In the genomic region with DNA sequence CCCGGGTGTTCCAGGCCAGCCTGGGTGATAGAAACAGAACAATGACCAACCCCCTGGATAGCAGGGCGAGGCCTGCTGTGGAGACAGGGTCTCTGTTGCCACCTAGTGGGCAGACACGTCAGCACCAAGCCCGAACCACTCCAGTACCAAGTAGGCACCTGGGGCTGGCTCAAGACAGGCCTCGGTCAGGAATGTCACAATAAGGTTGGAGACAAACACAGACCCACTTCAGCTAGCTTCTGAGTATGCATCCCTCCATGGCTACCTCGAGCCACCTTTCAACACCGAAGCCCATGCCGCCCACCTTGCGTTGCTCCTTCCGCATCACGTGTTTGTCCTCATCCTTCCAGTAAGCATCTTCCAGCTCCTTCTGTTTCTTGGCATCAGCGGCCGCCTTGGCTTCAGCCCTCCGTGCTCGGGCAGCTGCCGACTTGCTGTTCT, we compare ENCODE assay signal across 8 mouse cellular contexts. TPM values are rescaled to one million over a fixed set of nuclear protein-coding genes. Genes with fewer than 3 reads are reported as not detected.
DNase-seq lines count a peak whose midpoint lies in the region; ATAC-seq and TF ChIP-seq lines count a peak whose summit lies in the region.

No protein-coding gene starts in this region.

- DNase-seq in B cell, adult 2 months, result peak; percentile 81
- peak; percentile 86 for DNase-seq in adrenal gland, postnatal 14 days
- peak; percentile 73 to 75 for DNase-seq in heart, adult 9 months (ENCODE audit: low spot score in 2 of 2)
- DNase-seq in liver, embryonic 11.5 days (ENCODE audit: low spot score), result no peak
- peak; percentile 91 for DNase-seq in splenic B cell, adult 2 months (ENCODE audit: low read depth, low spot score)

- no peak for ATAC-seq in embryonic facial prominence, embryonic 13.5 days (ENCODE audit: insufficient number of reproducible peaks, insufficient read depth, low FRiP score, low TSS enrichment, low read depth)
- ATAC-seq in kidney, embryonic 16.5 days (ENCODE audit: low FRiP score, low TSS enrichment), result peak; percentile 6; the same call in 1 of the 2 replicates
- 0 out of 2 replicates have a peak, but pooled peaks have one; percentile 18 for ATAC-seq in liver, embryonic 11.5 days (replicated peaks; ENCODE audit: low FRiP score)

- peak overlapping the region; percentile 51; the same call in 1 of the 2 replicates for H3K9ac ChIP-seq in embryonic facial prominence, embryonic 13.5 days
- H3K9ac ChIP-seq in kidney, embryonic 16.5 days (replicated peaks; ENCODE audit: low read length), result no peak overlapping the region
- no peak overlapping the region for H3K9ac ChIP-seq in liver, embryonic 11.5 days (ENCODE audit: low read depth, low read length)

- no peak overlapping the region for H3ac ChIP-seq in myocyte (ENCODE audit: control insufficient read depth, insufficient read length)

- H3K4me1 ChIP-seq in embryonic facial prominence, embryonic 13.5 days, result peaks cover 41% of the 10 kb centered on the region
- peaks cover 32% of the 10 kb centered on the region for H3K4me1 ChIP-seq in kidney, embryonic 16.5 days (ENCODE audit: insufficient read depth, low read length)
- H3K4me1 ChIP-seq in liver, embryonic 11.5 days (replicated peaks; ENCODE audit: control insufficient read depth, insufficient read depth, low read length), result peaks cover 32% of the 10 kb centered on the region

- H3K27ac ChIP-seq in embryonic facial prominence, embryonic 13.5 days, result no peak overlapping the region
- no peak overlapping the region for H3K27ac ChIP-seq in kidney, embryonic 16.5 days (ENCODE audit: low read length)
- no peak overlapping the region for H3K27ac ChIP-seq in liver, embryonic 11.5 days (ENCODE audit: low read depth, low read length)

- H3K27me3 ChIP-seq in embryonic facial prominence, embryonic 13.5 days, result no peaks in the 10 kb centered on the region
- 0 out of 2 replicates have a peak, but pooled peaks cover 3% of the 10 kb centered on the region for H3K27me3 ChIP-seq in kidney, embryonic 16.5 days (ENCODE audit: insufficient read depth, low read length)
- peaks cover 5% of the 10 kb centered on the region for H3K27me3 ChIP-seq in liver, embryonic 11.5 days (replicated peaks; ENCODE audit: control insufficient read depth, insufficient read depth, low read length)
- H3K27me3 ChIP-seq in myocyte (ENCODE audit: control insufficient read depth, insufficient read depth, insufficient read length), result no peaks in the 10 kb centered on the region
- H3K27me3 ChIP-seq in splenic B cell, adult 2 months (ENCODE audit: control insufficient read depth, insufficient read depth, low read length, poor library complexity, severe bottlenecking), result no peaks in the 10 kb centered on the region

- TF ChIP-seq POLR2A in myocyte (IDR thresholded peaks at IDR 0.05; ENCODE audit: insufficient read length, low read depth), result no peak

- H3K36me3 ChIP-seq in embryonic facial prominence, embryonic 13.5 days, result peaks cover 8% of the 10 kb centered on the region
- H3K36me3 ChIP-seq in kidney, embryonic 16.5 days (ENCODE audit: insufficient read depth, low read length), result no peaks in the 10 kb centered on the region
- no peaks in the 10 kb centered on the region; the same call in 1 of the 2 replicates for H3K36me3 ChIP-seq in liver, embryonic 11.5 days (ENCODE audit: control insufficient read depth, insufficient read depth, low read length)
- H3K36me3 ChIP-seq in myocyte (ENCODE audit: control insufficient read depth, insufficient read depth), result no peaks in the 10 kb centered on the region
- no peaks in the 10 kb centered on the region for H3K36me3 ChIP-seq in splenic B cell, adult 2 months (ENCODE audit: control insufficient read depth, insufficient read depth, low read length, poor library complexity, severe bottlenecking)

- 46% methylated on average over 16 of the region's 16 CpGs for WGBS in embryonic facial prominence, embryonic 13.5 days
- 46% methylated on average over 16 of the region's 16 CpGs for WGBS in kidney, embryonic 16.5 days
- WGBS in liver, embryonic 11.5 days, result 47% methylated on average over 16 of the region's 16 CpGs

- H3K4me2 ChIP-seq in embryonic facial prominence, embryonic 13.5 days, result peak overlapping the region; percentile 57; the same call in 1 of the 2 replicates
- no peak overlapping the region for H3K4me2 ChIP-seq in kidney, embryonic 16.5 days (replicated peaks; ENCODE audit: low read depth, low read length)
- peak overlapping the region; percentile 1; the same call in 1 of the 2 replicates for H3K4me2 ChIP-seq in liver, embryonic 11.5 days
- H3K4me2 ChIP-seq in myocyte (ENCODE audit: low read depth), result no peak overlapping the region

- peaks cover 6% of the 10 kb centered on the region for H3K79me2 ChIP-seq in myocyte (ENCODE audit: control insufficient read depth, insufficient read depth)

- no peak overlapping the region for H3K4me3 ChIP-seq in embryonic facial prominence, embryonic 13.5 days
- no peak overlapping the region for H3K4me3 ChIP-seq in kidney, embryonic 16.5 days (ENCODE audit: low read length)
- H3K4me3 ChIP-seq in liver, embryonic 11.5 days (ENCODE audit: low read depth, low read length), result no peak overlapping the region
- no peak overlapping the region for H3K4me3 ChIP-seq in myocyte

- H3K9me3 ChIP-seq in embryonic facial prominence, embryonic 13.5 days, result no peaks in the 10 kb centered on the region
- no peaks in the 10 kb centered on the region for H3K9me3 ChIP-seq in kidney, embryonic 16.5 days (ENCODE audit: low read length)
- no peaks in the 10 kb centered on the region for H3K9me3 ChIP-seq in liver, embryonic 11.5 days (ENCODE audit: control insufficient read depth, low read length)

TF ChIP-seq in myocyte, 11 proteins besides CTCF, POLR2A, EP300 and RAD21:
- no peak for TF ChIP-seq POLR2AphosphoS2 (IDR thresholded peaks at IDR 0.05; ENCODE audit: insufficient read length, low read depth)
- TF ChIP-seq SRF (IDR thresholded peaks at IDR 0.05; ENCODE audit: control insufficient read depth, insufficient read length, low read depth), result peak; percentile 14
TF ChIP-seq in myocyte: peak in this region for 1.

RNA-seq across cellular contexts. Expression of a gene that starts 4.1 kb away (rescaled TPM):
- 52.2 and 52.9 TPM in 2 replicates for total RNA-seq in adrenal gland, postnatal 14 days (2021)
- 108 and 124 TPM in 2 replicates for polyA plus RNA-seq in embryonic facial prominence, embryonic 13.5 days (2015; fragmentation: Nextera tagmentation; extraction: Ambion mirVana)
- 114 and 119 TPM in 2 replicates for polyA plus RNA-seq in kidney, embryonic 16.5 days (2015; fragmentation: Nextera tagmentation; extraction: Ambion mirVana)
- polyA plus RNA-seq in liver, embryonic 11.5 days (2014; fragmentation: Nextera tagmentation; extraction: Ambion mirVana), result 110 and 112 TPM in 2 replicates
- 141 TPM for polyA plus RNA-seq in myocyte (2012; fragmentation: generic; extraction: Trizol)

RNA-seq across cellular contexts. Expression of a gene that starts 6.6 kb away (rescaled TPM):
- total RNA-seq in adrenal gland, postnatal 14 days (2021), result 2.9 and 3.8 TPM in 2 replicates
- 3.2 and 5.3 TPM in 2 replicates for polyA plus RNA-seq in embryonic facial prominence, embryonic 13.5 days (2015; fragmentation: Nextera tagmentation; extraction: Ambion mirVana)
- 2.9 and 4.9 TPM in 2 replicates for polyA plus RNA-seq in kidney, embryonic 16.5 days (2015; fragmentation: Nextera tagmentation; extraction: Ambion mirVana)
- 0.47 and 0.73 TPM in 2 replicates for polyA plus RNA-seq in liver, embryonic 11.5 days (2014; fragmentation: Nextera tagmentation; extraction: Ambion mirVana)
- polyA plus RNA-seq in myocyte (2012; fragmentation: generic; extraction: Trizol), result 11.9 TPM

RNA-seq across cellular contexts. Expression of a gene that starts 22.9 kb away (rescaled TPM):
- total RNA-seq in adrenal gland, postnatal 14 days (2021), result 0.30 TPM in 1 of 2 replicates, not detected in the other
- polyA plus RNA-seq in embryonic facial prominence, embryonic 13.5 days (2015; fragmentation: Nextera tagmentation; extraction: Ambion mirVana), result 0.18 and 0.32 TPM in 2 replicates
- polyA plus RNA-seq in kidney, embryonic 16.5 days (2015; fragmentation: Nextera tagmentation; extraction: Ambion mirVana), result 0.22 and 0.28 TPM in 2 replicates
- 0.18 and 0.34 TPM in 2 replicates for polyA plus RNA-seq in liver, embryonic 11.5 days (2014; fragmentation: Nextera tagmentation; extraction: Ambion mirVana)
- polyA plus RNA-seq in myocyte (2012; fragmentation: generic; extraction: Trizol), result 3.0 TPM

RNA-seq across cellular contexts. Expression of a gene that starts 27.6 kb away (rescaled TPM):
- 1,399 and 1,708 TPM in 2 replicates for total RNA-seq in adrenal gland, postnatal 14 days (2021)
- 4,412 and 4,959 TPM in 2 replicates for polyA plus RNA-seq in embryonic facial prominence, embryonic 13.5 days (2015; fragmentation: Nextera tagmentation; extraction: Ambion mirVana)
- 4,081 and 4,203 TPM in 2 replicates for polyA plus RNA-seq in kidney, embryonic 16.5 days (2015; fragmentation: Nextera tagmentation; extraction: Ambion mirVana)
- polyA plus RNA-seq in liver, embryonic 11.5 days (2014; fragmentation: Nextera tagmentation; extraction: Ambion mirVana), result 3,876 and 4,144 TPM in 2 replicates
- polyA plus RNA-seq in myocyte (2012; fragmentation: generic; extraction: Trizol), result 5,695 TPM

RNA-seq across cellular contexts. Expression of a gene that starts 30.1 kb away (rescaled TPM):
- total RNA-seq in adrenal gland, postnatal 14 days (2021), result 12.5 and 15.8 TPM in 2 replicates
- polyA plus RNA-seq in embryonic facial prominence, embryonic 13.5 days (2015; fragmentation: Nextera tagmentation; extraction: Ambion mirVana), result 5.9 and 7.7 TPM in 2 replicates
- 6.7 and 7.0 TPM in 2 replicates for polyA plus RNA-seq in kidney, embryonic 16.5 days (2015; fragmentation: Nextera tagmentation; extraction: Ambion mirVana)
- polyA plus RNA-seq in liver, embryonic 11.5 days (2014; fragmentation: Nextera tagmentation; extraction: Ambion mirVana), result 13.4 and 14.5 TPM in 2 replicates
- polyA plus RNA-seq in myocyte (2012; fragmentation: generic; extraction: Trizol), result 5.8 TPM

Comparison
In these comparisons a context has a peak if more than half of its experiments do, and no peak if none do; other contexts are left out.
1. H3K4me2 ChIP-seq: peak in embryonic facial prominence, embryonic 13.5 days (single experiment) and liver, embryonic 11.5 days (single experiment); none in kidney, embryonic 16.5 days (single experiment) and myocyte (single experiment).